Mouse (Mus musculus) midbrain, embryonic 15.5 days (tissue): ENCODE data around the gene Irak1bp1. TPM values are rescaled to one million over a fixed set of nuclear protein-coding genes. Genes with fewer than 3 reads are reported as not detected.

Experiments used
- polyA plus RNA-seq: library from polyadenylated mRNA; unstranded; fragments of >200 nt; fragmentation: Nextera tagmentation; extraction: Ambion mirVana; gene quantifications from 2 replicates; pipeline ENCODE4 v1.2.1, GENCODE M21; 2015

Irak1bp1 gene
- polyA plus RNA-seq, 1 experiment from 2014 or later, result 35.2 TPM

Other genes starting within 250 kb of the Irak1bp1 start
- gene Phip, start 146.0 kb downstream of the Irak1bp1 start, polyA plus RNA-seq, result 103 and 108 TPM in 2 replicates